In genomic region chr12:99561333-99561766, GRCm38 (mm10) we compare ENCODE assay signal across 8 mouse cellular contexts. TPM values are rescaled to one million over a fixed set of nuclear protein-coding genes. Genes with fewer than 3 reads are reported as not detected.
DNase-seq lines count a peak whose midpoint lies in the region; ATAC-seq and TF ChIP-seq lines count a peak whose summit lies in the region.

No protein-coding gene starts in this region.

- H3K27me3 ChIP-seq in kidney, postnatal 0 days (ENCODE audit: insufficient read depth, low read length), result no peaks in the 10 kb centered on the region
- no peaks in the 10 kb centered on the region for H3K27me3 ChIP-seq in heart, postnatal 0 days (ENCODE audit: control insufficient read depth, insufficient read depth, low read length)

- no peak for TF ChIP-seq CTCF in kidney, postnatal 0 days (IDR thresholded peaks at IDR 0.05; ENCODE audit: low read depth)
- no peak for TF ChIP-seq CTCF in heart, postnatal 0 days (IDR thresholded peaks at IDR 0.05; ENCODE audit: low read depth)

- no peaks in the 10 kb centered on the region for H3K9me3 ChIP-seq in kidney, postnatal 0 days (replicated peaks; ENCODE audit: low read length)
- no peaks in the 10 kb centered on the region for H3K9me3 ChIP-seq in heart, postnatal 0 days (replicated peaks; ENCODE audit: control insufficient read depth, low read length)

- 28% methylated on average over 3 of the region's 3 CpGs for WGBS in kidney, postnatal 0 days
- 36% methylated on average over 3 of the region's 3 CpGs for WGBS in heart, postnatal 0 days
- WGBS in macrophage (ENCODE audit: missing documents), result 8% methylated on average over 3 of the region's 3 CpGs

- no peak for TF ChIP-seq EP300 in heart, postnatal 0 days (IDR thresholded peaks at IDR 0.05; ENCODE audit: low read depth)

- H3K36me3 ChIP-seq in kidney, postnatal 0 days (ENCODE audit: insufficient read depth, low read length), result no peaks in the 10 kb centered on the region
- no peaks in the 10 kb centered on the region for H3K36me3 ChIP-seq in heart, postnatal 0 days (replicated peaks; ENCODE audit: control insufficient read depth, insufficient read depth, low read length)
- no peaks in the 10 kb centered on the region for H3K36me3 ChIP-seq in macrophage (ENCODE audit: inconsistent target)

- peaks cover 47% of the 10 kb centered on the region for H3K79me2 ChIP-seq in macrophage (ENCODE audit: inconsistent target)

- H3K27ac ChIP-seq in kidney, postnatal 0 days, result peak overlapping the region; percentile 78
- H3K27ac ChIP-seq in brown adipose tissue, adult 24 weeks (replicated peaks; ENCODE audit: low read depth, low read length), result no peak overlapping the region
- peak overlapping the region; percentile 82; the same call in 1 of the 2 replicates for H3K27ac ChIP-seq in heart, postnatal 0 days (ENCODE audit: low read depth)
- peak overlapping the region; percentile 51 for H3K27ac ChIP-seq in macrophage

- H3K4me1 ChIP-seq in kidney, postnatal 0 days (replicated peaks; ENCODE audit: insufficient read depth, low read length), result peaks cover 17% of the 10 kb centered on the region
- H3K4me1 ChIP-seq in brown adipose tissue, adult 24 weeks (ENCODE audit: control insufficient read depth, insufficient read depth, insufficient read length, low read length), result peaks cover 28% of the 10 kb centered on the region
- peaks cover 33% of the 10 kb centered on the region for H3K4me1 ChIP-seq in heart, postnatal 0 days (ENCODE audit: control insufficient read depth, insufficient read depth)

- DNase-seq in kidney, postnatal 0 days (ENCODE audit: low spot score), result peak; percentile 52
- DNase-seq in kidney, postnatal 25 days, result no peak
- DNase-seq in heart, postnatal 0 days (ENCODE audit: low spot score), result no peak
- DNase-seq in thymus, postnatal 0 days (ENCODE audit: low spot score), result peak; percentile 76
- no peak for DNase-seq in gastrocnemius, postnatal 36 days
- no peak for DNase-seq in urinary bladder, postnatal 14 days (ENCODE audit: low spot score)

- no peak overlapping the region for H3K9ac ChIP-seq in kidney, postnatal 0 days (ENCODE audit: low read depth, low read length)
- H3K9ac ChIP-seq in heart, postnatal 0 days (replicated peaks; ENCODE audit: low read depth, low read length), result 0 out of 2 replicates have a peak overlapping the region, but pooled peaks have one; percentile 93

- no peak for ATAC-seq in kidney, postnatal 0 days (replicated peaks; ENCODE audit: low FRiP score, low read depth)
- no peak for ATAC-seq in heart, postnatal 0 days (ENCODE audit: insufficient read depth, low read depth)

- intact Hi-C loops in gastrocnemius, postnatal 36 days (cut with DNase I), result loop anchor here (5.0 kb wide), 2 partner anchors 66 to 169 kb away; no protein-coding TSS in a partner anchor

- peak overlapping the region; percentile 92 for H3K4me3 ChIP-seq in kidney, postnatal 0 days (replicated peaks; ENCODE audit: low read depth, low read length)
- H3K4me3 ChIP-seq in brown adipose tissue, adult 24 weeks (ENCODE audit: insufficient read depth, low read depth, low read length), result peak overlapping the region; percentile 25; the same call in 1 of the 2 replicates
- peak overlapping the region; percentile 94 for H3K4me3 ChIP-seq in heart, postnatal 0 days (ENCODE audit: low read depth, low read length)
- peak overlapping the region; percentile 82 for H3K4me3 ChIP-seq in macrophage (ENCODE audit: inconsistent target)

- peak overlapping the region; percentile 77 for H3K4me2 ChIP-seq in kidney, postnatal 0 days (ENCODE audit: low read length)
- peak overlapping the region; percentile 78 for H3K4me2 ChIP-seq in heart, postnatal 0 days (ENCODE audit: low read depth, low read length)

RNA-seq across cellular contexts. Expression of gene Foxn3, which starts 2.0 kb away (rescaled TPM):
- polyA plus RNA-seq in kidney, postnatal 0 days (2015; fragmentation: Nextera tagmentation; extraction: Ambion mirVana), result 52.1 and 54.0 TPM in 2 replicates
- 21.5 and 28.9 TPM in 2 replicates for polyA plus RNA-seq in brown adipose tissue, adult 24 weeks (2012; ENCODE audit: insufficient read depth, insufficient read length, missing spikeins)
- 31.4 and 36.1 TPM in 2 replicates for total RNA-seq in heart, postnatal 0 days (2014; rRNA removed; ENCODE audit: low replicate concordance)
- polyA plus RNA-seq in heart, postnatal 0 days (2015; fragmentation: Nextera tagmentation; extraction: Ambion mirVana), result 53.1 and 55.3 TPM in 2 replicates
- 100 to 1,000 TPM in 9 of 26 experiments, 10 to 100 TPM in 17; 18.9 to 130 (median 93.9) TPM for total RNA-seq in macrophage (2018; cell fraction: chromatin; rRNA removed)
- 10 to 100 TPM; 22.9 to 38.6 (median 27.8) TPM for total RNA-seq in macrophage (2018; cell fraction: cytosol; rRNA removed)
- total RNA-seq in macrophage (2018; cell fraction: nucleus; rRNA removed), result 100 to 1,000 TPM in 6 of 26 experiments, 10 to 100 TPM in 20; 40.3 to 144 (median 75.1) TPM
- 12.3 to 15.5 TPM (median 14.6 TPM) in 3 replicates for polyA plus RNA-seq in macrophage (2018)
- 85.0 and 119 TPM in 2 replicates for polyA plus RNA-seq in thymus, postnatal 0 days (2015; fragmentation: Nextera tagmentation; extraction: Ambion mirVana)
- 100 to 1,000 TPM; 164 to 192 TPM for total RNA-seq in gastrocnemius, postnatal 36 days (2021)

Comparison
In these comparisons a context has a peak if more than half of its experiments do, and no peak if none do; other contexts are left out.
1. DNase-seq: peak in kidney, postnatal 0 days (single experiment) and thymus, postnatal 0 days (single experiment); none in kidney, postnatal 25 days (0 of 2), heart, postnatal 0 days (single experiment), gastrocnemius, postnatal 36 days (0 of 2) and urinary bladder, postnatal 14 days (single experiment).
2. H3K4me3 ChIP-seq: peak in every context shown above with its lines; median percentile 94 in heart, postnatal 0 days; 92 in kidney, postnatal 0 days; 82 in macrophage; 25 in brown adipose tissue, adult 24 weeks.